Mouse (Mus musculus) midbrain, embryonic 14.5 days (tissue): ENCODE results near the gene Vmn1r67. TPM values are rescaled to one million over a fixed set of nuclear protein-coding genes. Genes with fewer than 3 reads are reported as not detected.

Experiments
- ATAC-seq: fragments of 200-750 bp; cut with Nextera tagmentation; 2 replicates; pipeline ENCODE4 v1.8.0; 2017; ENCODE audit warnings: moderate number of reproducible peaks, moderate library complexity; ENCODE audit not compliant: low FRiP score, low TSS enrichment
- DNase-seq: peaks from one replicate; pipeline ENCODE4 v3.0.0-alpha.2; 2015
- H3K27ac ChIP-seq: fragments of 300-500 bp; sonication (generic); replicated peaks from 2 replicates; pipeline ENCODE4 v1.5.1; 2014; ENCODE audit warnings: mild to moderate bottlenecking, low read depth, low read length, moderate library complexity
- H3K27me3 ChIP-seq: fragments of 300-500 bp; sonication (generic); 2 replicates; pipeline ENCODE4 v1.6.1; 2014; ENCODE audit warnings: low read length, control low read depth, mixed read lengths; ENCODE audit not compliant: control insufficient read depth, insufficient read depth
- H3K36me3 ChIP-seq: fragments of 300-500 bp; sonication (generic); 2 replicates; pipeline ENCODE4 v1.6.1; 2014; ENCODE audit warnings: low read length, control low read depth; ENCODE audit not compliant: control insufficient read depth, insufficient read depth
- H3K4me1 ChIP-seq: fragments of 300-500 bp; sonication (generic); 2 replicates; pipeline ENCODE4 v1.6.1; 2014; ENCODE audit warnings: mild to moderate bottlenecking, antibody characterized with exemption, low read length, control low read depth; ENCODE audit not compliant: control insufficient read depth, insufficient read depth
- H3K4me2 ChIP-seq: fragments of 300-500 bp; sonication (generic); 2 replicates; pipeline ENCODE4 v1.6.1; 2014; ENCODE audit warnings: mild to moderate bottlenecking, low read length, moderate library complexity
- H3K4me3 ChIP-seq: fragments of 300-500 bp; sonication (generic); replicated peaks from 2 replicates; pipeline ENCODE4 v1.5.1; 2014; ENCODE audit warnings: low read depth, low read length
- H3K9ac ChIP-seq: fragments of 300-500 bp; sonication (generic); replicated peaks from 2 replicates; pipeline ENCODE4 v1.6.1; 2014; ENCODE audit warnings: mild to moderate bottlenecking, low read length, moderate library complexity
- H3K9me3 ChIP-seq: fragments of 300-500 bp; sonication (generic); 2 replicates; pipeline ENCODE4 v1.6.1; 2016; ENCODE audit warnings: low read length, control low read depth, mixed read lengths; ENCODE audit not compliant: control insufficient read depth
- WGBS: fragments of 180-500 bp; shearing (Covaris S2); extraction: QIAGEN DNeasy Blood & Tissue Kit; methylation state at CpG from one replicate; pipeline ENCODE4 v1.1.7; 2014; 5-methylcytosine and 5-hydroxymethylcytosine counted together
- polyA plus RNA-seq: library from polyadenylated mRNA; unstranded; fragments of >200 nt; fragmentation: Nextera tagmentation; extraction: Ambion mirVana; gene quantifications from 2 replicates; pipeline ENCODE4 v1.2.1, GENCODE M21; 2014

Gene Vmn1r67
- polyA plus RNA-seq = not detected in 2 replicates

DNA sequence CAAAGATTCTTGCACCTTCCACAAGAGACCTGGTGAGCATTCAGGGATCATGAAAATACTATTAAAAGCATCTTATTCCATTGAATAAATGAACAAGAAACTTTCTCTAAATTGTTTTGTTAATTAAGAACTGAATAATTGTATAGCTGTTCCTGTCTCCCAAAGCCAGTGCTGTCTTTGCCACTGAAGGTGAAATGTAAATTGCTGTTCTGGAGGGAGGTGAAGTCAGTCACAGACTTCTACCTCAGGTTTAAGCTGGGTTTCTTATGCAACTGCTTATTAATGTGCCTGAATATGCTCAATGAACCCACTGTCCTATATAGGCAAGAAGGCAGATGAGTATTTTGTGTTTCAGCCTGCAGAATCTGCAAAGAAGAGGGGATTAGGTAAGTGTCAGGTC, at the start of gene Vmn1r67:
TSS of gene Vmn1r67 (plus strand) at position 301 of the 400 bp plus-strand sequence.
- no peak within 1 kb of the TSS for H3K4me2 ChIP-seq
- no peak within 1 kb of the TSS for H3K9ac ChIP-seq
- no peaks in the 10 kb centered on the region for H3K27me3 ChIP-seq
- H3K36me3 ChIP-seq = no peaks in the 10 kb centered on the region
- H3K4me3 ChIP-seq = no peak within 1 kb of the TSS
- no peak for ATAC-seq
- no peak for DNase-seq
- H3K4me1 ChIP-seq = no peaks in the 10 kb centered on the region
- H3K27ac ChIP-seq = no peak within 1 kb of the TSS
- peaks cover 15% of the 10 kb centered on the region for H3K9me3 ChIP-seq

GRCm38 (mm10) chr7:10458166-10458565, 15.0 kb downstream of the Vmn1r67 start:
- Histone ChIP-seq H3K4me1 (no peaks in the 10 kb centered on the region), H3K4me3 (no peak overlapping the region), H3K4me2 (no peak overlapping the region), H3K9me3 (peaks cover 13% of the 10 kb centered on the region; the same call in 1 of the 2 replicates), H3K36me3 (no peaks in the 10 kb centered on the region), H3K27me3 (no peaks in the 10 kb centered on the region), H3K27ac (no peak overlapping the region), H3K9ac (no peak overlapping the region)
- ATAC-seq = no peak
- 73% methylated on average over 3 of the region's 3 CpGs for WGBS
- DNase-seq = no peak

GRCm38 (mm10) chr7:10479813-10480212, 36.7 kb downstream of the Vmn1r67 start:
- Histone ChIP-seq H3K9ac (no peak overlapping the region), H3K27me3 (no peaks in the 10 kb centered on the region), H3K4me3 (no peak overlapping the region), H3K9me3 (no peaks in the 10 kb centered on the region), H3K27ac (no peak overlapping the region), H3K4me1 (no peaks in the 10 kb centered on the region), H3K4me2 (no peak overlapping the region), H3K36me3 (no peaks in the 10 kb centered on the region)
- DNase-seq = no peak
- ATAC-seq = no peak

- Histone ChIP-seq H3K4me1 (no peaks in the 10 kb centered on the region), H3K36me3 (no peaks in the 10 kb centered on the region), H3K4me3 (peak overlapping the region; percentile 17), H3K27me3 (no peaks in the 10 kb centered on the region), H3K4me2 (peak overlapping the region; percentile 38), H3K9ac (no peak overlapping the region), H3K9me3 (no peaks in the 10 kb centered on the region), H3K27ac (no peak overlapping the region)
- 66% methylated on average over 18 of the region's 18 CpGs for WGBS
- DNase-seq (peak; percentile 73), ATAC-seq (peak; percentile 43; the same call in 1 of the 2 replicates)
Measured at GRCm38 (mm10) chr7:10480588-10481233, 37.6 kb downstream of the Vmn1r67 start.

- Histone ChIP-seq H3K9me3 (no peaks in the 10 kb centered on the region), H3K27ac (peak within 1 kb of the TSS; percentile 78), H3K4me2 (peak within 1 kb of the TSS; percentile 69), H3K27me3 (no peaks in the 10 kb centered on the region), H3K4me3 (peak within 1 kb of the TSS; percentile 70), H3K4me1 (peaks cover 18% of the 10 kb centered on the region), H3K9ac (peak within 1 kb of the TSS; percentile 69), H3K36me3 (peaks cover 28% of the 10 kb centered on the region)
- DNase-seq = peak; percentile 94
- WGBS = 3% methylated on average over 33 of the region's 33 CpGs
- ATAC-seq = peak; percentile 98
Measured at GRCm38 (mm10) chr7:10494786-10495521, 51.8 kb downstream of the Vmn1r67 start, which contains the start of gene Zik1. Gene Zik1, minus strand, starts transcription at chr7:10495394.

GRCm38 (mm10) chr7:10495578-10495977, 52.4 kb downstream of the Vmn1r67 start:
- DNase-seq = no peak
- peak overlapping the region; percentile 69 for H3K4me2 ChIP-seq
- 32% methylated on average over 6 of the region's 6 CpGs for WGBS
- peaks cover 22% of the 10 kb centered on the region for H3K36me3 ChIP-seq
- ATAC-seq = no peak; the same call in 1 of the 2 replicates
- peaks cover 18% of the 10 kb centered on the region for H3K4me1 ChIP-seq
- peak overlapping the region; percentile 69; the same call in 1 of the 2 replicates for H3K9ac ChIP-seq
- no peak overlapping the region; the same call in 1 of the 2 replicates for H3K27ac ChIP-seq
- no peaks in the 10 kb centered on the region for H3K9me3 ChIP-seq
- no peaks in the 10 kb centered on the region for H3K27me3 ChIP-seq
- H3K4me3 ChIP-seq = peak overlapping the region; percentile 70

Other genes with a start within 250 kb of the Vmn1r67 start
- not detected in 2 replicates for gene Vmn1r66, start 165.3 kb upstream of the Vmn1r67 start, polyA plus RNA-seq
- gene Zik1, start 52.1 kb downstream of the Vmn1r67 start, polyA plus RNA-seq = 53.1 and 64.2 TPM in 2 replicates
- not detected in 2 replicates for gene Vmn1r68, start 115.2 kb downstream of the Vmn1r67 start, polyA plus RNA-seq
- not detected in 2 replicates for gene Vmn1r69, start 170.3 kb downstream of the Vmn1r67 start, polyA plus RNA-seq
- gene Vmn1r70, start 188.2 kb downstream of the Vmn1r67 start, polyA plus RNA-seq = not detected in 2 replicates
- gene Nlrp4b, start 244.5 kb downstream of the Vmn1r67 start, polyA plus RNA-seq = not detected in 2 replicates